Mouse (Mus musculus) small intestine, adult 2 months (tissue): ENCODE measurements around the gene Pik3c2b. TPM values are rescaled to one million over a fixed set of nuclear protein-coding genes. Genes with fewer than 3 reads are reported as not detected.

Experiments
- H3K27ac ChIP-seq: fragments of 200-500 bp; 2 replicates; pipeline ENCODE4 v1.5.1; 2012; ENCODE audit warnings: low read depth, low read length, control low read depth, inconsistent platforms; ENCODE audit not compliant: insufficient read depth
- H3K27me3 ChIP-seq: fragments of 200-500 bp; 2 replicates; pipeline ENCODE4 v1.6.1; 2012; ENCODE audit warnings: mild to moderate bottlenecking, moderate library complexity, low read length, inconsistent platforms; ENCODE audit not compliant: control insufficient read depth, insufficient read depth
- H3K36me3 ChIP-seq: fragments of 200-500 bp; 2 replicates; pipeline ENCODE4 v1.6.1; 2012; ENCODE audit warnings: mild to moderate bottlenecking, low read length, control low read depth, inconsistent platforms; ENCODE audit not compliant: control insufficient read depth, insufficient read depth
- H3K4me1 ChIP-seq: fragments of 200-500 bp; 2 replicates; pipeline ENCODE4 v1.6.1; 2012; ENCODE audit warnings: low read length, inconsistent platforms, mixed read lengths; ENCODE audit not compliant: control insufficient read depth, insufficient read depth, insufficient read length
- H3K4me3 ChIP-seq: fragments of 200-500 bp; 2 replicates; pipeline ENCODE4 v1.5.1; 2012; ENCODE audit warnings: low read depth, mild to moderate bottlenecking, control low read depth, inconsistent platforms, low read length, moderate library complexity
- CTCF ChIP-seq: fragments of 200-500 bp; IDR thresholded peaks from 2 replicates; pipeline ENCODE4 v1.5.1; 2012; ENCODE audit warnings: low read depth, mild to moderate bottlenecking, control low read depth, inconsistent platforms, low read length, moderate library complexity, mixed read lengths; ENCODE audit not compliant: insufficient replicate concordance, insufficient read length; ENCODE audit errors: extremely low read depth
- POLR2A ChIP-seq: fragments of 200-500 bp; IDR thresholded peaks from 2 replicates; pipeline ENCODE4 v1.6.1; 2012; ENCODE audit warnings: low read depth, mild to moderate bottlenecking, control low read depth, inconsistent platforms, low read length, moderate library complexity
- WGBS: fragments of 180-500 bp; shearing (Covaris S2); methylation state at CpG from one replicate; pipeline ENCODE4 v1.1.7; 2018; 5-methylcytosine and 5-hydroxymethylcytosine counted together
- polyA plus RNA-seq: library from polyadenylated mRNA; depleted of rRNA; stranded (reverse); fragments of >200 nt; gene quantifications from 2 replicates; pipeline ENCODE4 v1.2.3, GENCODE M21; 2012

Pik3c2b gene
- polyA plus RNA-seq, 1 experiment: 23.9 TPM

- peaks cover 22% of the 10 kb centered on the region; the same call in 1 of the 2 replicates for H3K4me1 ChIP-seq
- TF ChIP-seq POLR2A (no peak), CTCF (no peak)
- 60% methylated on average over 6 of the region's 6 CpGs for WGBS
- no peaks in the 10 kb centered on the region for H3K27me3 ChIP-seq
- no peak overlapping the region for H3K27ac ChIP-seq
- no peak overlapping the region for H3K4me3 ChIP-seq
- H3K36me3 ChIP-seq: no peaks in the 10 kb centered on the region
These were observed 75.8 kb downstream of the Pik3c2b start for GRCm38 (mm10) chr1:133121246-133121645.

- no peaks in the 10 kb centered on the region for H3K36me3 ChIP-seq
- H3K4me3 ChIP-seq: no peak overlapping the region
- H3K27me3 ChIP-seq: no peaks in the 10 kb centered on the region
- peak overlapping the region; percentile 93 for H3K27ac ChIP-seq
- WGBS: 36% methylated on average over 6 of the region's 6 CpGs
- peaks cover 25% of the 10 kb centered on the region; the same call in 1 of the 2 replicates for H3K4me1 ChIP-seq
- TF ChIP-seq CTCF (no peak), POLR2A (no peak)
These were observed 78.7 kb downstream of the Pik3c2b start for GRCm38 (mm10) chr1:133124137-133124536.

GRCm38 (mm10) chr1:133125640-133126364, 80.3 kb downstream of the Pik3c2b start:
- H3K36me3 ChIP-seq: no peaks in the 10 kb centered on the region
- peaks cover 24% of the 10 kb centered on the region; the same call in 1 of the 2 replicates for H3K4me1 ChIP-seq
- no peaks in the 10 kb centered on the region for H3K27me3 ChIP-seq
- H3K27ac ChIP-seq: no peak overlapping the region
- 89% methylated on average over 9 of the region's 9 CpGs for WGBS
- TF ChIP-seq POLR2A (no peak), CTCF (peak; percentile 43; the same call in 1 of the 2 replicates)
- no peak overlapping the region for H3K4me3 ChIP-seq

- Histone ChIP-seq H3K36me3 (no peaks in the 10 kb centered on the region), H3K4me1 (peaks cover 24% of the 10 kb centered on the region; the same call in 1 of the 2 replicates), H3K27ac (no peak overlapping the region), H3K4me3 (no peak overlapping the region), H3K27me3 (no peaks in the 10 kb centered on the region)
- TF ChIP-seq POLR2A (no peak), CTCF (no peak)
- 85% methylated on average over 4 of the region's 4 CpGs for WGBS
These were observed 80.9 kb downstream of the Pik3c2b start for GRCm38 (mm10) chr1:133126365-133126740.

GRCm38 (mm10) chr1:133127328-133127727, 81.9 kb downstream of the Pik3c2b start:
- 46% methylated on average over 9 of the region's 9 CpGs for WGBS

GRCm38 (mm10) chr1:133129471-133130221, 84.2 kb downstream of the Pik3c2b start:
- peak overlapping the region; percentile 98 for H3K27ac ChIP-seq
- H3K27me3 ChIP-seq: no peaks in the 10 kb centered on the region
- peaks cover 15% of the 10 kb centered on the region for H3K36me3 ChIP-seq
- TF ChIP-seq CTCF (no peak), POLR2A (peak; percentile 82; the same call in 1 of the 2 replicates)
- H3K4me1 ChIP-seq: peaks cover 11% of the 10 kb centered on the region; the same call in 1 of the 2 replicates
- 22% methylated on average over 16 of the region's 16 CpGs for WGBS
- H3K4me3 ChIP-seq: peak overlapping the region; percentile 8; the same call in 1 of the 2 replicates

More at GRCm38 (mm10) chr1:133127328-133127727, 81.9 kb downstream of the Pik3c2b start:
- peaks cover 24% of the 10 kb centered on the region; the same call in 1 of the 2 replicates for H3K4me1 ChIP-seq
- H3K4me3 ChIP-seq: no peak overlapping the region
- TF ChIP-seq POLR2A: no peak
- TF ChIP-seq CTCF: no peak
- no peak overlapping the region for H3K27ac ChIP-seq
- peaks cover under 1% of the 10 kb centered on the region; the same call in 1 of the 2 replicates for H3K36me3 ChIP-seq
- H3K27me3 ChIP-seq: no peaks in the 10 kb centered on the region
